Mouse (Mus musculus) small intestine, adult 2 months (tissue): Measurements from ENCODE around the gene Smarcc2. TPM values are rescaled to one million over a fixed set of nuclear protein-coding genes. Genes with fewer than 3 reads are reported as not detected.

ENCODE experiments used
- H3K27ac ChIP-seq: fragments of 200-500 bp; 2 replicates; pipeline ENCODE4 v1.5.1; 2012; ENCODE audit warnings: low read depth, low read length, control low read depth, inconsistent platforms; ENCODE audit not compliant: insufficient read depth
- H3K27me3 ChIP-seq: fragments of 200-500 bp; 2 replicates; pipeline ENCODE4 v1.6.1; 2012; ENCODE audit warnings: mild to moderate bottlenecking, moderate library complexity, low read length, inconsistent platforms; ENCODE audit not compliant: control insufficient read depth, insufficient read depth
- H3K36me3 ChIP-seq: fragments of 200-500 bp; 2 replicates; pipeline ENCODE4 v1.6.1; 2012; ENCODE audit warnings: mild to moderate bottlenecking, low read length, control low read depth, inconsistent platforms; ENCODE audit not compliant: control insufficient read depth, insufficient read depth
- H3K4me1 ChIP-seq: fragments of 200-500 bp; 2 replicates; pipeline ENCODE4 v1.6.1; 2012; ENCODE audit warnings: low read length, inconsistent platforms, mixed read lengths; ENCODE audit not compliant: control insufficient read depth, insufficient read depth, insufficient read length
- H3K4me3 ChIP-seq: fragments of 200-500 bp; 2 replicates; pipeline ENCODE4 v1.5.1; 2012; ENCODE audit warnings: low read depth, mild to moderate bottlenecking, control low read depth, inconsistent platforms, low read length, moderate library complexity
- CTCF ChIP-seq: fragments of 200-500 bp; IDR thresholded peaks from 2 replicates; pipeline ENCODE4 v1.5.1; 2012; ENCODE audit warnings: low read depth, mild to moderate bottlenecking, control low read depth, inconsistent platforms, low read length, moderate library complexity, mixed read lengths; ENCODE audit not compliant: insufficient replicate concordance, insufficient read length; ENCODE audit errors: extremely low read depth
- POLR2A ChIP-seq: fragments of 200-500 bp; IDR thresholded peaks from 2 replicates; pipeline ENCODE4 v1.6.1; 2012; ENCODE audit warnings: low read depth, mild to moderate bottlenecking, control low read depth, inconsistent platforms, low read length, moderate library complexity
- WGBS: fragments of 180-500 bp; shearing (Covaris S2); methylation state at CpG from one replicate; pipeline ENCODE4 v1.1.7; 2018; 5-methylcytosine and 5-hydroxymethylcytosine counted together
- polyA plus RNA-seq: library from polyadenylated mRNA; depleted of rRNA; stranded (reverse); fragments of >200 nt; gene quantifications from 2 replicates; pipeline ENCODE4 v1.2.3, GENCODE M21; 2012

The Smarcc2 gene
- polyA plus RNA-seq, 1 experiment = 98.4 TPM

DNA sequence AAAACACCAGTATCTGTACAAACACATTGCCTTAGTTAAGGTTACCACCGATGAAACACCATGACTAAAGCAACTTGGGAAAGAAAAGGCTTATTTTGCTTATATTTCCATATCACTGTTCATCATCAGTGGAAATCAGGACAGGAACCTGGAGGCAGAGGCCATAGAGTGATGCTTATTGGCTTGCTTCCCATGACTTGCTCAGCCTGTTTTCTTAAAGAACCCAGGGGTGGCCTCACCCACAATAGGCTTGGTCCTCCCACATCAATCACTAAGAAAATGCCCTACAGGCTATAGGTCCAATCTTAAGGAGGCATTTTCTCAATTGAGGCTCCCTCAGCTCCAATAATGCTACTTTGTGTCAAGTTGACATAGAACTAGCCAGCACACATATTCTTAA lies 16.3 kb upstream of the Smarcc2 start:
- no peaks in the 10 kb centered on the region for H3K27me3 ChIP-seq
- H3K36me3 ChIP-seq = peaks cover 18% of the 10 kb centered on the region
- no peak overlapping the region for H3K4me3 ChIP-seq
- no peak for TF ChIP-seq CTCF
- TF ChIP-seq POLR2A = no peak
- H3K4me1 ChIP-seq = no peaks in the 10 kb centered on the region; the same call in 1 of the 2 replicates
- WGBS = 86% methylated on average over 1 of the region's 1 CpGs
- no peak overlapping the region for H3K27ac ChIP-seq

DNA sequence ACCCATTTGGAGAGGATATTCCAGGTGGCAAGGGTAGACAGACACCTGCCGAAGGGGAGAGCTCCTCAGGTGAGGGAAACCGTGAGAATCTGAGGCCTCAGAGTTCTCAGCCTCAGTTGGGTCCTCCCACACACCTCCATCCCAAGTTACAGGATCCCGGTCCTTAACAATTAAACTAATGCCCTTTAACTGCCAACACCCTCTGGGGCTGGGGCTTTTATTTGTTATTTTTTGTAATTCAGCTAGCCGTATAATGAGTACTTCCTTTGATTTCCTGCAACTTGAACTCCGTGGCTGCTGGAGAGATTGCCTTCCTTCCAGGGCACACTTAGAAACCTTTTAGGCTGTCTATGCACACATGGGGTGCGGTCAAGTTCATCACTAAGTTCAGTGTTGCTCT lies 14.7 kb upstream of the Smarcc2 start:
- Histone ChIP-seq H3K27me3 (no peaks in the 10 kb centered on the region), H3K27ac (no peak overlapping the region), H3K4me1 (no peaks in the 10 kb centered on the region), H3K36me3 (peaks cover 3% of the 10 kb centered on the region), H3K4me3 (no peak overlapping the region)
- 55% methylated on average over 6 of the region's 6 CpGs for WGBS
- TF ChIP-seq POLR2A (no peak), CTCF (no peak)

DNA sequence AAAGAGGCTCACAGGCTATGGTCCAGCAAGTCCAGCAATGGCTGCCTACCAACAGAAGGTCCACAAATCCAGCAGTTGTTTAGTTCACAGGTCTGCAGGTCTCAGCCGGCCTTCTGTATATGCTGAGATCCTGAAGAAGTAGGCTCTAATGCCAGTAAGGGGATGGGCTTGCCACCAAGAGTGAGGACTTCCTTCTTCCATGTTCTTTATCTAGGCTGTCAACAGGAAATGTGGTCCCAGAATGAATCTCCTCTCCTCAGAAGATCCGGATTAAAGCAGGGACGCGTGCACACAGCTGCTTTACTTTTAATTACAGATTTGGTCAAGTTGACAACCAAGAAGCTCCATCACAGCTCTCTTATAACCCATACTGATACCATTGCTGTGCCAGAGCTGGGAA lies 13.6 kb upstream of the Smarcc2 start:
- Histone ChIP-seq H3K4me3 (no peak overlapping the region), H3K27ac (no peak overlapping the region), H3K36me3 (peaks cover 1% of the 10 kb centered on the region; the same call in 1 of the 2 replicates), H3K27me3 (no peaks in the 10 kb centered on the region), H3K4me1 (no peaks in the 10 kb centered on the region)
- WGBS = 76% methylated on average over 4 of the region's 4 CpGs
- TF ChIP-seq POLR2A (no peak), CTCF (no peak)

DNA sequence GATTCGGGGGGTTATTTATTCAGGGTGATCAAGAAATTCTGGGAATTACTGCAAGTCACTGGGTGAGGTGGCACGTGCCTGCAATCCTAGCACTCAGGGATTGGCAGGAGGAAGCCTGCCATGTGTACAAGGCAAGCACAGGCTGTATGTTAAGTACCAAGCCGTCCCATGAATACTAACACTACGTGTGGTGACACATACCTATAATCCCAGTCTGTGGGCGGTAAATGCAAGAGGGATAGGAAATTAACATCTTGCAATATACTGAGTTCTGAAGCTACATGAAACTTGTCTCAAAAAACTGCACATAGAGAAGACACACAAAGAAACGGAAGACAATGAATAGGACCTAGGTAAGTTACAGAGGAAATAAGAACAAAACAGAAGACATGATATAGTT lies 8.0 kb upstream of the Smarcc2 start:
- 84% methylated on average over 6 of the region's 6 CpGs for WGBS
- TF ChIP-seq CTCF (no peak), POLR2A (no peak)
- H3K27me3 ChIP-seq = no peaks in the 10 kb centered on the region

DNA sequence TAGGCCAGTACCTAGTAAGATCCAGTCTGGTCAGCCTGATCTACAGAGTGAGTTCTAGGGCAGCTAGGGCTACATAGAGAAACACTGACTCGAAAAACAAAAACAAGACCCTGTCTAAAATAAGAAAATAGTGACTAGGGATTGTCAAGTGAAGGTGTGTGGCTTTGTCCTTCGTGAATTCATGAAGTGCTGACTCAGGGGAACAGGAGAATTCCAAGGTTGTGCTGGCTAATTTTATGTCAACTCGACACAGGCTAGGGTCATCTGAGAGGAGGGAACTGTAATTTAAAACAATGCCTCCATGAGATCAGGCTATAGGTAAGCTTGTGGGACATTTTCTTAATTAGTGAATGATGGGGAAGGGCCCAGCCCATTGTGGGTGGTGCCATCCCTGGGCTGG lies 4.6 kb upstream of the Smarcc2 start:
- no peak for TF ChIP-seq POLR2A
- TF ChIP-seq CTCF = no peak
- no peak overlapping the region for H3K4me3 ChIP-seq
- no peaks in the 10 kb centered on the region for H3K27me3 ChIP-seq
- 88% methylated on average over 3 of the region's 3 CpGs for WGBS
- no peak overlapping the region for H3K27ac ChIP-seq
- no peaks in the 10 kb centered on the region for H3K4me1 ChIP-seq
- no peaks in the 10 kb centered on the region for H3K36me3 ChIP-seq

More for the DNA sequence above, 8.0 kb upstream of the Smarcc2 start:
- no peak overlapping the region for H3K27ac ChIP-seq
- H3K4me1 ChIP-seq = no peaks in the 10 kb centered on the region
- no peak overlapping the region for H3K4me3 ChIP-seq
- no peaks in the 10 kb centered on the region for H3K36me3 ChIP-seq

DNA sequence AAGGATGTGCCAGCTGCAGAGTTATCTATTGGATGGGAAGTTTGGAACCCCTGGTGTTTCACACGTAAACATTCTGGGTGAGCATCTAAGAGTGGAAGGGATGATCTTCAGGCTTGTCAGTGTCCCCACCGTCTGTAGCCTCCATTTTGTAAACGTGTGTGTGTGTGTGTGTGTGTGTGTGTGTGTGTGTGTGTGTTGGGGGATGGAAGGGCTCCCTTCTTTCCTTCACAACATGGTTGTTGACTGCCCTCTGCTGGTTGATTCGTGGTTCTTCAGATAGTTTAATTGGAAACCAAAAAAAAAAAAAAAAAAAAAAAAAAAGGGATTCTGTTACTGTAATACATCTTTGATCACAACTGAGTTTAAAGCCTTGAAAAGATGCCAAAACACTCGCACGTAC lies 3.8 kb upstream of the Smarcc2 start:
- H3K4me3 ChIP-seq = no peak overlapping the region
- H3K4me1 ChIP-seq = no peaks in the 10 kb centered on the region
- TF ChIP-seq POLR2A (no peak), CTCF (peak; percentile 44; the same call in 1 of the 2 replicates)
- H3K36me3 ChIP-seq = no peaks in the 10 kb centered on the region
- no peaks in the 10 kb centered on the region for H3K27me3 ChIP-seq
- no peak overlapping the region for H3K27ac ChIP-seq
- 4% methylated on average over 6 of the region's 6 CpGs for WGBS

GRCm38 (mm10) chr10:128457676-128458075 lies 1.4 kb upstream of the Smarcc2 start:
- 93% methylated on average over 6 of the region's 6 CpGs for WGBS
- no peaks in the 10 kb centered on the region for H3K4me1 ChIP-seq
- H3K4me3 ChIP-seq = no peak overlapping the region
- H3K36me3 ChIP-seq = peaks cover 8% of the 10 kb centered on the region
- no peak for TF ChIP-seq CTCF
- no peak for TF ChIP-seq POLR2A
- H3K27me3 ChIP-seq = no peaks in the 10 kb centered on the region
- no peak overlapping the region for H3K27ac ChIP-seq

GRCm38 (mm10) chr10:128458348-128458718 lies 715 bp upstream of the Smarcc2 start:
- peaks cover 11% of the 10 kb centered on the region for H3K36me3 ChIP-seq
- no peak for TF ChIP-seq CTCF
- no peak for TF ChIP-seq POLR2A
- H3K4me3 ChIP-seq = peak overlapping the region; percentile 88
- H3K4me1 ChIP-seq = no peaks in the 10 kb centered on the region
- no peaks in the 10 kb centered on the region for H3K27me3 ChIP-seq
- H3K27ac ChIP-seq = peak overlapping the region; percentile 57
- under 1% methylated on average over 29 of the region's 29 CpGs for WGBS
